Mouse (Mus musculus) stomach, postnatal 0 days (tissue): Measurements from ENCODE around the gene Tmem41a. TPM values are rescaled to one million over a fixed set of nuclear protein-coding genes. Genes with fewer than 3 reads are reported as not detected.
"Not testable (repeated sequence)": the region's sequence is repeated elsewhere in the genome, so short reads cannot be mapped to it uniquely, and the experiment has no call there.

Source experiments
- ATAC-seq: fragments of 200-750 bp; cut with Nextera tagmentation; 2 replicates; pipeline ENCODE4 v1.8.0; 2017; ENCODE audit not compliant: low FRiP score, low TSS enrichment
- DNase-seq: peaks from one replicate; pipeline ENCODE4 v3.0.0-alpha.2; 2016; ENCODE audit warnings: low spot score
- H3K27ac ChIP-seq: fragments of 300-500 bp; sonication (generic); replicated peaks from 2 replicates; pipeline ENCODE4 v1.5.1; 2014; ENCODE audit warnings: mild to moderate bottlenecking, control low read depth
- H3K27me3 ChIP-seq: fragments of 300-500 bp; sonication (generic); 2 replicates; pipeline ENCODE4 v1.6.1; 2014; ENCODE audit warnings: low read length; ENCODE audit not compliant: control insufficient read depth, insufficient read depth
- H3K36me3 ChIP-seq: fragments of 300-500 bp; sonication (generic); 2 replicates; pipeline ENCODE4 v1.6.1; 2014; ENCODE audit warnings: low read length, mixed read lengths; ENCODE audit not compliant: control insufficient read depth, insufficient read depth
- H3K4me1 ChIP-seq: fragments of 300-500 bp; sonication (generic); replicated peaks from 2 replicates; pipeline ENCODE4 v1.6.1; 2014; ENCODE audit warnings: antibody characterized with exemption; ENCODE audit not compliant: control insufficient read depth, insufficient read depth
- H3K4me2 ChIP-seq: fragments of 300-500 bp; sonication (generic); replicated peaks from 2 replicates; pipeline ENCODE4 v1.6.1; 2014; ENCODE audit warnings: low read depth, mild to moderate bottlenecking, control low read depth, moderate library complexity
- H3K4me3 ChIP-seq: fragments of 300-500 bp; sonication (generic); 2 replicates; pipeline ENCODE4 v1.5.1; 2014; ENCODE audit warnings: low read depth, low read length, control low read depth
- H3K9ac ChIP-seq: fragments of 300-500 bp; sonication (generic); 2 replicates; pipeline ENCODE4 v1.6.1; 2014; ENCODE audit warnings: mild to moderate bottlenecking, low read length, control low read depth, mixed read lengths
- H3K9me3 ChIP-seq: fragments of 300-500 bp; sonication (generic); 2 replicates; pipeline ENCODE4 v1.6.1; 2016; ENCODE audit warnings: low read length; ENCODE audit not compliant: control insufficient read depth
- CTCF ChIP-seq: IDR thresholded peaks from 2 replicates; pipeline ENCODE4 v1.5.1; 2016; ENCODE audit warnings: antibody characterized with exemption, low read depth, mild to moderate bottlenecking, moderate library complexity
- EP300 ChIP-seq: optimal IDR thresholded peaks from 2 replicates; pipeline ENCODE3; 2016; ENCODE audit warnings: antibody characterized with exemption
- WGBS: fragments of 180-500 bp; shearing (Covaris S2); extraction: QIAGEN DNeasy Blood & Tissue Kit; methylation state at CpG from one replicate; pipeline ENCODE4 v1.1.7; 2014; 5-methylcytosine and 5-hydroxymethylcytosine counted together
- polyA plus RNA-seq: library from polyadenylated mRNA; unstranded; fragments of >200 nt; fragmentation: Nextera tagmentation; extraction: Ambion mirVana; gene quantifications from 2 replicates; pipeline ENCODE4 v1.2.1, GENCODE M21; 2015

Gene Tmem41a
- 37.6 TPM in 2 replicates for polyA plus RNA-seq

- H3K4me1 ChIP-seq, result peaks cover 4% of the 10 kb centered on the region; the same call in 1 of the 2 replicates
- peak; percentile 93 for DNase-seq
- under 1% methylated on average over 59 of the region's 63 CpGs for WGBS
- H3K4me3 ChIP-seq, result peak within 1 kb of the TSS; percentile 69
- H3K9me3 ChIP-seq, result no peaks in the 10 kb centered on the region
- peak; percentile 95 for ATAC-seq
- TF ChIP-seq EP300 (no peak), CTCF (no peak)
- no peaks in the 10 kb centered on the region for H3K27me3 ChIP-seq
- H3K27ac ChIP-seq, result peak within 1 kb of the TSS; percentile 92
- H3K36me3 ChIP-seq, result no peaks in the 10 kb centered on the region
- peak within 1 kb of the TSS; percentile 80 for H3K9ac ChIP-seq
- peak within 1 kb of the TSS; percentile 91 for H3K4me2 ChIP-seq
Measured at GRCm38 (mm10) chr16:21946761-21947715, at the start of gene Tmem41a. TSS of gene Tmem41a (minus strand) at chr16:21947552.

DNA sequence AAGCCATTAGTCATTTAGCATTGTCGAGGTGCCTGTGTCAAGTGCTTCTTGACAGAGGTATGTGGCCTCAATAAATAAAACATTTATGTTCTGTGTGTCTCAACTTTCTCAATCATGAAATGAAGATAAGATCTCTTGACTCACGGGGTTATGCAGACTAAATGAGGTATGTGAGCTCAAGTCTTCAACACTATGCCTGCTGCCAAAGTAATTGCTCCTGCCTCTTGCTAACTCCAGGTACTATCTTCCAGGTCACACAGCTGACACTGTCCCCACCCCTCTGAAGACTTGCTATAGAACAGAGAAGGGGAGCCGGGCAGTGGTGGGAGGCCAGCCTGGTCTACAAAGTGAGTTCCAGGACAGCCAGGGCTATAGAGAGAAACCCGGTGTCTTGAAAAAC is 49.0 kb upstream of the Tmem41a start:
- Histone ChIP-seq H3K27ac (peak overlapping the region; percentile 93), H3K4me1 (no peaks in the 10 kb centered on the region), H3K36me3 (no peaks in the 10 kb centered on the region), H3K9ac (no peak overlapping the region), H3K4me3 (no peak overlapping the region), H3K4me2 (peak overlapping the region; percentile 17; the same call in 1 of the 2 replicates), H3K9me3 (no peaks in the 10 kb centered on the region), H3K27me3 (no peaks in the 10 kb centered on the region)
- TF ChIP-seq EP300, result no peak
- TF ChIP-seq CTCF, result no peak
- 29% methylated on average over 4 of the region's 4 CpGs for WGBS
- DNase-seq, result peak; percentile 29
- ATAC-seq, result no peak

GRCm38 (mm10) chr16:21995304-21995703 is 48.0 kb upstream of the Tmem41a start, which contains the start of gene Liph:
TSS of gene Liph (minus strand) at chr16:21995663.
- Histone ChIP-seq H3K4me2 (peak within 1 kb of the TSS; percentile 26), H3K9ac (0 out of 2 replicates have a peak within 1 kb of the TSS, but pooled peaks have one; percentile 38), H3K27ac (peak within 1 kb of the TSS; percentile 93), H3K9me3 (no peaks in the 10 kb centered on the region), H3K27me3 (no peaks in the 10 kb centered on the region), H3K4me3 (peak within 1 kb of the TSS; percentile 8; the same call in 1 of the 2 replicates), H3K36me3 (no peaks in the 10 kb centered on the region), H3K4me1 (no peaks in the 10 kb centered on the region)
- 7% methylated on average over 16 of the region's 16 CpGs for WGBS
- DNase-seq, result peak; percentile 81
- no peak for TF ChIP-seq EP300
- TF ChIP-seq CTCF, result no peak
- peak; percentile 64 for ATAC-seq

DNA sequence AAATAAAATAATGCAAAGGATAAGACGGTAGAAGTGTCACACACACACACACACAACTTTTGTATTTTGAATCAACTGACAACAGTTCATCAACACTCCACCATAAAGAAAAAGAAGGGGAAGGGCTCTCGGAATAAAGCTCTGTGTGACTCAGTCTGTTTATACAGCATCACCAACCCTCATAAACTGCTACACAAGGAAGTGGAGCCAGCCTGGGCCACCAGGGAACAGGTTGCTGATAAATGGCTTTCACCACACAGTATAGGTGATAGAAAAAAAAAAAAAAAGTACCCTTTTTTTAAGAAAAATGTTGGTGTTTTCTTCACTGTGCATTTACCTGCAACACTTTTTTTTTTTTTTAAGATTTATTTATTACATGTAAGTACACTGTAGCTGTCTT is 44.4 kb upstream of the Tmem41a start:
- Histone ChIP-seq H3K9ac (no peak overlapping the region), H3K4me1 (no peaks in the 10 kb centered on the region), H3K27ac (no peak overlapping the region), H3K9me3 (no peaks in the 10 kb centered on the region), H3K27me3 (no peaks in the 10 kb centered on the region), H3K4me2 (no peak overlapping the region), H3K36me3 (no peaks in the 10 kb centered on the region), H3K4me3 (no peak overlapping the region)
- TF ChIP-seq EP300 (no peak), CTCF (no peak)
- DNase-seq (no peak), ATAC-seq (peak; percentile 62; the same call in 1 of the 2 replicates)
- WGBS, result 55% methylated on average over 2 of the region's 2 CpGs

DNA sequence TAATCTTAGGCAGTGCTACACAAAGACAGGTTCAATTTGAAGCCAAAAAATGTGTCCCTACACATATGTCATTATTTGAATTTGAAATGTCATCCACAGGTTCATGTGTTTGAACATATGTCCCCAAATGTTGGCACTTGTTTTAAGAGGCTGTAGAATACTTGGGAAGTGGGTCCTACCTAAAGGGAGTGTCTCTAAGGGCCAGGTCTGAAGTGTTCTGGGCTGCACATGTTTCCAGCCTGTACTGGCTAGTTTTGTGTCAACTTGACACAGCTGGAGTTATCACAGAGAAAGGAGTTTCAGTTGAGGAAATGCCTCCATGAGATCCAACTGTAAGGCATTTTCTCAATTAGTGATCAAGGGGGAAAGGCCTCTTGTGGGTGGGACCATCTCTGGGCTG is 43.5 kb upstream of the Tmem41a start:
- not testable (repeated sequence) for H3K9me3 ChIP-seq, H3K4me1 ChIP-seq, DNase-seq, H3K27ac ChIP-seq, H3K9ac ChIP-seq, H3K4me3 ChIP-seq, H3K27me3 ChIP-seq, H3K4me2 ChIP-seq, H3K36me3 ChIP-seq, ATAC-seq

GRCm38 (mm10) chr16:21987956-21988355 is 40.6 kb upstream of the Tmem41a start:
- Histone ChIP-seq H3K4me2 (no peak overlapping the region), H3K27me3 (no peaks in the 10 kb centered on the region), H3K27ac (no peak overlapping the region), H3K9me3 (no peaks in the 10 kb centered on the region), H3K4me1 (no peaks in the 10 kb centered on the region), H3K9ac (no peak overlapping the region), H3K4me3 (no peak overlapping the region), H3K36me3 (no peaks in the 10 kb centered on the region)
- no peak for ATAC-seq
- 56% methylated on average over 5 of the region's 5 CpGs for WGBS
- DNase-seq, result no peak
- TF ChIP-seq EP300, result no peak
- no peak for TF ChIP-seq CTCF
